Mouse (Mus musculus) olfactory bulb, adult 2 months (tissue): ENCODE measurements at regions not wholly inside any gene's neighbourhood (a gene's known extent, or its start where the extent isn't known, plus 50 kb on each side); places are given as distances from the start of the nearest gene placed in this dataset.

Source experiments
- H3K27ac ChIP-seq: fragments of 200-500 bp; 2 replicates; pipeline ENCODE4 v1.5.1; 2012; ENCODE audit warnings: low read depth, low read length; ENCODE audit not compliant: insufficient read depth
- H3K4me1 ChIP-seq: fragments of 200-500 bp; 2 replicates; pipeline ENCODE4 v1.6.1; 2012; ENCODE audit warnings: low read length; ENCODE audit not compliant: control insufficient read depth, insufficient read depth
- H3K4me3 ChIP-seq: fragments of 200-500 bp; 2 replicates; pipeline ENCODE4 v1.5.1; 2012; ENCODE audit warnings: mild to moderate bottlenecking, low read depth, low read length, moderate library complexity; ENCODE audit not compliant: insufficient read depth
- CTCF ChIP-seq: fragments of 200-500 bp; IDR thresholded peaks from 2 replicates; pipeline ENCODE4 v1.5.1; 2012; ENCODE audit warnings: low read depth, mild to moderate bottlenecking, low read length, moderate library complexity; ENCODE audit not compliant: insufficient read depth
- POLR2A ChIP-seq: fragments of 200-500 bp; IDR thresholded peaks from 2 replicates; pipeline ENCODE4 v1.6.1; 2012; ENCODE audit warnings: mild to moderate bottlenecking, low read depth, low read length, moderate library complexity; ENCODE audit not compliant: insufficient read depth
- WGBS: fragments of 180-500 bp; shearing (Covaris S2); methylation state at CpG from one replicate; pipeline ENCODE4 v1.1.7; 2018; 5-methylcytosine and 5-hydroxymethylcytosine counted together

- H3K4me1 ChIP-seq: no peaks in the 10 kb centered on the region
- no peak overlapping the region for H3K4me3 ChIP-seq
- 86% methylated on average over 3 of the region's 3 CpGs for WGBS
- no peak overlapping the region for H3K27ac ChIP-seq
- TF ChIP-seq CTCF: no peak
- TF ChIP-seq POLR2A: no peak
Measured at GRCm38 (mm10) chr14:71654785-71655627, 836.6 kb downstream of the Gm9195 start.

GRCm38 (mm10) chr14:71642536-71642935, 849.1 kb downstream of the Gm9195 start:
- Histone ChIP-seq H3K4me3 (no peak overlapping the region), H3K27ac (no peak overlapping the region), H3K4me1 (no peaks in the 10 kb centered on the region)
- 96% methylated on average over 1 of the region's 1 CpGs for WGBS
- TF ChIP-seq CTCF: no peak
- TF ChIP-seq POLR2A: no peak

GRCm38 (mm10) chr14:71639083-71639482, 852.6 kb downstream of the Gm9195 start:
- 89% methylated on average over 1 of the region's 1 CpGs for WGBS
- Histone ChIP-seq H3K27ac (no peak overlapping the region), H3K4me3 (no peak overlapping the region), H3K4me1 (no peaks in the 10 kb centered on the region)
- no peak for TF ChIP-seq CTCF
- no peak for TF ChIP-seq POLR2A

GRCm38 (mm10) chr14:71635091-71635490, 856.5 kb downstream of the Gm9195 start:
- 95% methylated on average over 1 of the region's 1 CpGs for WGBS
- H3K27ac ChIP-seq: no peak overlapping the region
- no peak overlapping the region for H3K4me3 ChIP-seq
- H3K4me1 ChIP-seq: no peaks in the 10 kb centered on the region
- TF ChIP-seq CTCF: no peak
- TF ChIP-seq POLR2A: no peak

GRCm38 (mm10) chr14:71609698-71610301, 881.8 kb downstream of the Gm9195 start:
- no peak overlapping the region for H3K27ac ChIP-seq
- 53% methylated on average over 4 of the region's 4 CpGs for WGBS

GRCm38 (mm10) chr14:71603710-71604109, 887.9 kb downstream of the Gm9195 start:
- Histone ChIP-seq H3K4me1 (no peaks in the 10 kb centered on the region), H3K4me3 (no peak overlapping the region), H3K27ac (no peak overlapping the region)
- WGBS: 75% methylated on average over 2 of the region's 2 CpGs
- TF ChIP-seq CTCF (no peak), POLR2A (no peak)

More at GRCm38 (mm10) chr14:71609698-71610301, 881.8 kb downstream of the Gm9195 start:
- TF ChIP-seq POLR2A: no peak
- TF ChIP-seq CTCF: no peak
- no peaks in the 10 kb centered on the region for H3K4me1 ChIP-seq
- no peak overlapping the region for H3K4me3 ChIP-seq

GRCm38 (mm10) chr14:71597859-71598258, 893.8 kb downstream of the Gm9195 start:
- H3K4me1 ChIP-seq: no peaks in the 10 kb centered on the region
- 86% methylated on average over 3 of the region's 3 CpGs for WGBS
- H3K27ac ChIP-seq: no peak overlapping the region
- no peak overlapping the region for H3K4me3 ChIP-seq
- no peak for TF ChIP-seq CTCF
- TF ChIP-seq POLR2A: no peak

- no peaks in the 10 kb centered on the region for H3K4me1 ChIP-seq
- H3K27ac ChIP-seq: no peak overlapping the region
- 25% methylated on average over 1 of the region's 1 CpGs for whole genome bisulfite sequencing
- H3K4me3 ChIP-seq: no peak overlapping the region
- TF ChIP-seq CTCF (no peak), POLR2A (no peak)
Measured at GRCm38 (mm10) chr14:71588694-71589240, 902.9 kb downstream of the Gm9195 start.

- TF ChIP-seq POLR2A (no peak), CTCF (no peak)
- Histone ChIP-seq H3K4me1 (no peaks in the 10 kb centered on the region), H3K27ac (no peak overlapping the region), H3K4me3 (no peak overlapping the region)
Measured at GRCm38 (mm10) chr14:71588006-71588405, 903.6 kb downstream of the Gm9195 start.
